In the genomic region with DNA sequence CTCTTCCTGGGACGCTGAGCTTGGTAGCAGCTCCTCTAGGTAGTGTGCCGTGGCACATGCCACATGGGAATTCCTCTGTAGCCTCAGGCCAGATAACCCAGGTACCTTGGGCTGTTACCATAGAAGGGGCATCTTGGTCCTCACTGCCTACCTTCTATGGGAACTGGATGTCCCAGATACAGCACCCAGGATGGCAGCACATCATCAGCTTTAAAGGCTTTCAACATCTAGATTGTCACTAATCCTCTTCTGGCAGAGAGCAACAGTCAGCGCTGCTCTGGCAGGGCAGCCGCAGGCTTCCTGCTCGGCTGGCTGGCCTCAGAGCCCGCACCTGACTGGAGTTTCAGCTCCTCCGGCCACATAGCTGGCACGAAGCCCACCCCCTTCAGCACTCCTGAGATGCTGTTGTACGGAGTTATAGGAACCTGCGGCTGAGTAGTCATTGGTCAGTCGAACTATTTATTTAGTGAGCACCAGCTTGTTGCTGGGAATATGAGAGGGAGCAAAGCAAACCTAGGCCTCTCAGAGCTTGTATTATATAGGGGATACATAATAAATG, we compare ENCODE assay signal across 18 mouse cellular contexts. TPM values are rescaled to one million over a fixed set of nuclear protein-coding genes. Genes with fewer than 3 reads are reported as not detected.
DNase-seq lines count a peak whose midpoint lies in the region; ATAC-seq and TF ChIP-seq lines count a peak whose summit lies in the region.
"Had no signal": no experiment of that assay in that cellular context is flagged by ENCODE, and none has a peak within 500 bp of the region (broad histone marks: within the 10 kb centered on the region; RNA-seq: fewer than 3 reads in every experiment).

No protein-coding gene starts in this region.

- H3K27ac ChIP-seq in forebrain, embryonic 15.5 days (replicated peaks): 0 out of 2 replicates have a peak overlapping the region, but pooled peaks have one; percentile 27
- no peak overlapping the region for H3K27ac ChIP-seq in forebrain, postnatal 0 days (ENCODE audit: low read depth, low read length)
- H3K27ac ChIP-seq in kidney, adult 2 months (ENCODE audit: insufficient read depth, low read depth, low read length): no peak overlapping the region
- peak overlapping the region; percentile 60 for H3K27ac ChIP-seq in brown adipose tissue, adult 24 weeks (replicated peaks; ENCODE audit: low read depth, low read length)
- H3K27ac ChIP-seq in lung, embryonic 16.5 days (ENCODE audit: low read length): peak overlapping the region; percentile 51
- H3K27ac ChIP-seq: limb, embryonic 15.5 days had no signal

- peaks cover 31% of the 10 kb centered on the region for H3K4me1 ChIP-seq in forebrain, embryonic 15.5 days
- H3K4me1 ChIP-seq in forebrain, postnatal 0 days (ENCODE audit: insufficient read depth): no peaks in the 10 kb centered on the region
- 0 out of 2 replicates have a peak, but pooled peaks cover 3% of the 10 kb centered on the region for H3K4me1 ChIP-seq in kidney, adult 2 months (ENCODE audit: control insufficient read depth, insufficient read depth, low read length)
- 0 out of 2 replicates have a peak, but pooled peaks cover 3% of the 10 kb centered on the region for H3K4me1 ChIP-seq in brown adipose tissue, adult 24 weeks (ENCODE audit: control insufficient read depth, insufficient read depth, insufficient read length, low read length)
- H3K4me1 ChIP-seq in lung, embryonic 16.5 days (replicated peaks; ENCODE audit: control insufficient read depth, insufficient read depth, low read length): peaks cover 29% of the 10 kb centered on the region

- peaks cover 14% of the 10 kb centered on the region; the same call in 1 of the 2 replicates for H3K36me3 ChIP-seq in forebrain, embryonic 15.5 days
- peaks cover 38% of the 10 kb centered on the region for H3K36me3 ChIP-seq in forebrain, postnatal 0 days (ENCODE audit: insufficient read depth)
- no peaks in the 10 kb centered on the region for H3K36me3 ChIP-seq in kidney, adult 2 months (ENCODE audit: control insufficient read depth, insufficient read depth, low read length)
- H3K36me3 ChIP-seq in lung, embryonic 16.5 days (ENCODE audit: control insufficient read depth, insufficient read depth, low read length): 0 out of 2 replicates have a peak, but pooled peaks cover 3% of the 10 kb centered on the region

- H3K27me3 ChIP-seq in forebrain, embryonic 15.5 days: no peaks in the 10 kb centered on the region
- no peaks in the 10 kb centered on the region for H3K27me3 ChIP-seq in forebrain, postnatal 0 days (ENCODE audit: insufficient read depth, low read length)
- H3K27me3 ChIP-seq in kidney, adult 2 months (replicated peaks; ENCODE audit: control insufficient read depth, insufficient read depth, low read length): no peaks in the 10 kb centered on the region
- H3K27me3 ChIP-seq in lung, embryonic 16.5 days (ENCODE audit: control insufficient read depth, insufficient read depth, low read depth, low read length): no peaks in the 10 kb centered on the region
- H3K27me3 ChIP-seq: limb, embryonic 15.5 days had no signal

- TF ChIP-seq CTCF in forebrain, postnatal 0 days (IDR thresholded peaks at IDR 0.05; ENCODE audit: low read depth): no peak
- no peak for TF ChIP-seq CTCF in kidney, adult 2 months (conservative IDR thresholded peaks at IDR 0.05; ENCODE audit: insufficient read depth, insufficient read length, low read depth, low read length)

- DNase-seq in forebrain, postnatal 0 days: no peak
- DNase-seq in kidney, adult 2 months: peak; percentile 41
- DNase-seq in kidney, adult 11 months: no peak
- no peak for DNase-seq in frontal cortex, adult 2 months (ENCODE audit: extremely low spot score in 1 of 2, low spot score in 1 of 2)
- no peak for DNase-seq in natural killer cell, adult 2 months (ENCODE audit: low spot score in 2 of 2)
- DNase-seq: cerebellum, adult 11 months; embryo, embryonic 11 days; heart, postnatal 14 days; right cerebral cortex, postnatal 4 days had no signal

- 77% methylated on average over 11 of the region's 11 CpGs for WGBS in forebrain, embryonic 15.5 days
- whole genome bisulfite sequencing in forebrain, postnatal 0 days: 66% methylated on average over 11 of the region's 11 CpGs
- 61% methylated on average over 11 of the region's 11 CpGs for WGBS in kidney, adult 2 months
- 66% methylated on average over 11 of the region's 11 CpGs for WGBS in lung, embryonic 16.5 days

- no peak overlapping the region for H3K4me3 ChIP-seq in forebrain, embryonic 15.5 days
- no peak overlapping the region for H3K4me3 ChIP-seq in forebrain, postnatal 0 days (ENCODE audit: low read depth, low read length)
- no peak overlapping the region for H3K4me3 ChIP-seq in kidney, adult 2 months (ENCODE audit: insufficient read depth, low read depth, low read length)
- no peak overlapping the region for H3K4me3 ChIP-seq in brown adipose tissue, adult 24 weeks (ENCODE audit: insufficient read depth, low read depth, low read length)
- H3K4me3 ChIP-seq in lung, embryonic 16.5 days (ENCODE audit: low read length): no peak overlapping the region
- H3K4me3 ChIP-seq: limb, embryonic 15.5 days had no signal

- no peaks in the 10 kb centered on the region for H3K9me3 ChIP-seq in forebrain, embryonic 15.5 days
- no peaks in the 10 kb centered on the region for H3K9me3 ChIP-seq in forebrain, postnatal 0 days (ENCODE audit: low read length)
- H3K9me3 ChIP-seq in lung, embryonic 16.5 days (ENCODE audit: control insufficient read depth, low read length): no peaks in the 10 kb centered on the region
- H3K9me3 ChIP-seq: G1E; limb, embryonic 15.5 days had no signal

- TF ChIP-seq POLR2A in kidney, adult 2 months (IDR thresholded peaks at IDR 0.05; ENCODE audit: low read depth, low read length): no peak

- H3K9ac ChIP-seq in forebrain, embryonic 15.5 days (replicated peaks): no peak overlapping the region
- H3K9ac ChIP-seq in forebrain, postnatal 0 days: no peak overlapping the region
- H3K9ac ChIP-seq in lung, embryonic 16.5 days (ENCODE audit: low read length): no peak overlapping the region
- H3K9ac ChIP-seq: limb, embryonic 15.5 days had no signal

- H3K4me2 ChIP-seq in forebrain, embryonic 15.5 days (replicated peaks): no peak overlapping the region
- no peak overlapping the region for H3K4me2 ChIP-seq in forebrain, postnatal 0 days (ENCODE audit: low read depth)
- H3K4me2 ChIP-seq in lung, embryonic 16.5 days (ENCODE audit: low read depth, low read length): no peak overlapping the region
- H3K4me2 ChIP-seq: limb, embryonic 15.5 days had no signal

- no peak for ATAC-seq in forebrain, embryonic 15.5 days (replicated peaks)
- no peak for ATAC-seq in forebrain, postnatal 0 days
- ATAC-seq in lung, embryonic 16.5 days (ENCODE audit: low read depth): peak; percentile 43; the same call in 1 of the 2 replicates

RNA-seq across cellular contexts. Expression of gene Cldn19, which starts 6.7 kb away (rescaled TPM):
- polyA plus RNA-seq in forebrain, embryonic 15.5 days (2015; fragmentation: Nextera tagmentation; extraction: Ambion mirVana): 0.70 and 1.0 TPM in 2 replicates
- 0.86 and 0.92 TPM in 2 replicates for total RNA-seq in forebrain, postnatal 0 days (2014; rRNA removed)
- 0.59 and 1.7 TPM in 2 replicates for polyA plus RNA-seq in forebrain, postnatal 0 days (2015; fragmentation: Nextera tagmentation; extraction: Ambion mirVana)
- polyA plus RNA-seq in kidney, adult 2 months (2012; rRNA removed): 83.6 and 95.0 TPM in 2 replicates
- polyA plus RNA-seq in brown adipose tissue, adult 24 weeks (2012; ENCODE audit: insufficient read depth, insufficient read length, missing spikeins): 0.46 TPM in 1 of 2 replicates, not detected in the other
- polyA plus RNA-seq in lung, embryonic 16.5 days (2015; fragmentation: Nextera tagmentation; extraction: Ambion mirVana): 0.15 and 0.18 TPM in 2 replicates
- 3.4 TPM in 2 replicates for polyA plus RNA-seq in frontal cortex, adult 2 months (2012; rRNA removed)
- total RNA-seq: megakaryocyte, adult 5-6 weeks had no signal
- polyA plus RNA-seq: G1E; stomach, embryonic 14.5 days had no signal

RNA-seq across cellular contexts. Expression of gene P3h1, which starts 15.8 kb away (rescaled TPM):
- polyA plus RNA-seq in forebrain, embryonic 15.5 days (2015; fragmentation: Nextera tagmentation; extraction: Ambion mirVana): 8.3 and 9.2 TPM in 2 replicates
- 12.8 and 13.8 TPM in 2 replicates for total RNA-seq in forebrain, postnatal 0 days (2014; rRNA removed)
- polyA plus RNA-seq in forebrain, postnatal 0 days (2015; fragmentation: Nextera tagmentation; extraction: Ambion mirVana): 8.7 and 8.9 TPM in 2 replicates
- 16.0 and 18.0 TPM in 2 replicates for polyA plus RNA-seq in kidney, adult 2 months (2012; rRNA removed)
- 5.7 and 6.5 TPM in 2 replicates for polyA plus RNA-seq in brown adipose tissue, adult 24 weeks (2012; ENCODE audit: insufficient read depth, insufficient read length, missing spikeins)
- 34.9 and 36.2 TPM in 2 replicates for polyA plus RNA-seq in lung, embryonic 16.5 days (2015; fragmentation: Nextera tagmentation; extraction: Ambion mirVana)
- 11.6 and 14.1 TPM in 2 replicates for polyA plus RNA-seq in frontal cortex, adult 2 months (2012; rRNA removed)

RNA-seq across cellular contexts. Expression of gene AU022252, which starts 16.0 kb away (rescaled TPM):
- 31.5 and 32.8 TPM in 2 replicates for polyA plus RNA-seq in forebrain, embryonic 15.5 days (2015; fragmentation: Nextera tagmentation; extraction: Ambion mirVana)
- total RNA-seq in forebrain, postnatal 0 days (2014; rRNA removed): 17.6 and 23.2 TPM in 2 replicates
- 22.7 and 23.4 TPM in 2 replicates for polyA plus RNA-seq in forebrain, postnatal 0 days (2015; fragmentation: Nextera tagmentation; extraction: Ambion mirVana)
- 9.9 and 11.8 TPM in 2 replicates for polyA plus RNA-seq in kidney, adult 2 months (2012; rRNA removed)
- polyA plus RNA-seq in brown adipose tissue, adult 24 weeks (2012; ENCODE audit: insufficient read depth, insufficient read length, missing spikeins): 4.3 and 6.8 TPM in 2 replicates
- 26.5 and 30.8 TPM in 2 replicates for polyA plus RNA-seq in lung, embryonic 16.5 days (2015; fragmentation: Nextera tagmentation; extraction: Ambion mirVana)
- 13.9 and 15.0 TPM in 2 replicates for polyA plus RNA-seq in frontal cortex, adult 2 months (2012; rRNA removed)

RNA-seq across cellular contexts. Expression of gene Tmem269, which starts 30.5 kb away (rescaled TPM):
- 0.17 and 0.78 TPM in 2 replicates for polyA plus RNA-seq in forebrain, embryonic 15.5 days (2015; fragmentation: Nextera tagmentation; extraction: Ambion mirVana)
- total RNA-seq in forebrain, postnatal 0 days (2014; rRNA removed): 0.15 TPM in 1 of 2 replicates, not detected in the other
- polyA plus RNA-seq in forebrain, postnatal 0 days (2015; fragmentation: Nextera tagmentation; extraction: Ambion mirVana): 0.62 and 0.65 TPM in 2 replicates
- polyA plus RNA-seq in kidney, adult 2 months (2012; rRNA removed): 0.13 and 0.29 TPM in 2 replicates
- not detected in 2 replicates for polyA plus RNA-seq in brown adipose tissue, adult 24 weeks (2012; ENCODE audit: insufficient read depth, insufficient read length, missing spikeins)
- not detected in 2 replicates for polyA plus RNA-seq in lung, embryonic 16.5 days (2015; fragmentation: Nextera tagmentation; extraction: Ambion mirVana)
- 1.1 and 1.2 TPM in 2 replicates for polyA plus RNA-seq in frontal cortex, adult 2 months (2012; rRNA removed)
- total RNA-seq: adrenal gland, postnatal 36 days; G1E; heart, postnatal 14 days; megakaryocyte, adult 5-6 weeks had no signal
- polyA plus RNA-seq: G1E; intestine, embryonic 16.5 days; limb, embryonic 15.5 days; stomach, embryonic 14.5 days had no signal

RNA-seq across cellular contexts. Expression of gene Ybx1, which starts 45.9 kb away (rescaled TPM):
- polyA plus RNA-seq in forebrain, embryonic 15.5 days (2015; fragmentation: Nextera tagmentation; extraction: Ambion mirVana): 950 and 958 TPM in 2 replicates
- 829 and 985 TPM in 2 replicates for total RNA-seq in forebrain, postnatal 0 days (2014; rRNA removed)
- polyA plus RNA-seq in forebrain, postnatal 0 days (2015; fragmentation: Nextera tagmentation; extraction: Ambion mirVana): 1,107 and 1,112 TPM in 2 replicates
- polyA plus RNA-seq in kidney, adult 2 months (2012; rRNA removed): 202 and 242 TPM in 2 replicates
- 573 and 1,023 TPM in 2 replicates for polyA plus RNA-seq in brown adipose tissue, adult 24 weeks (2012; ENCODE audit: insufficient read depth, insufficient read length, missing spikeins)
- polyA plus RNA-seq in lung, embryonic 16.5 days (2015; fragmentation: Nextera tagmentation; extraction: Ambion mirVana): 412 and 442 TPM in 2 replicates
- polyA plus RNA-seq in frontal cortex, adult 2 months (2012; rRNA removed): 326 and 332 TPM in 2 replicates

Comparison
In these comparisons a context has a peak if more than half of its experiments do, and no peak if none do; other contexts are left out.
1. H3K27ac ChIP-seq: peak in forebrain, embryonic 15.5 days (single experiment), brown adipose tissue, adult 24 weeks (single experiment) and lung, embryonic 16.5 days (single experiment); none in forebrain, postnatal 0 days (single experiment) and kidney, adult 2 months (single experiment).
2. RNA of gene Cldn19, which starts 6.7 kb away (polyA plus RNA-seq): 83.6 to 95.0 TPM in kidney, adult 2 months; 3.4 TPM in frontal cortex, adult 2 months, 0.59 to 1.7 TPM in forebrain, postnatal 0 days, 0.70 to 1.0 TPM in forebrain, embryonic 15.5 days, 0.15 to 0.18 TPM in lung, embryonic 16.5 days and 0.46 TPM in brown adipose tissue, adult 24 weeks; every median in the first group is over 10 times any median in the second.